Mouse (Mus musculus) hindbrain, embryonic 13.5 days (tissue): Measurements from ENCODE around the gene Rab4b. TPM values are rescaled to one million over a fixed set of nuclear protein-coding genes. Genes with fewer than 3 reads are reported as not detected.

Source experiments
- ATAC-seq: fragments of 200-750 bp; cut with Nextera tagmentation; 2 replicates; pipeline ENCODE4 v1.8.0; 2017; ENCODE audit warnings: moderate TSS enrichment; ENCODE audit not compliant: low FRiP score
- H3K27ac ChIP-seq: fragments of 300-500 bp; sonication (generic); 2 replicates; pipeline ENCODE4 v1.5.1; 2015; ENCODE audit warnings: inconsistent platforms, mild to moderate bottlenecking, moderate library complexity
- H3K27me3 ChIP-seq: fragments of 300-500 bp; sonication (generic); 2 replicates; pipeline ENCODE4 v1.6.1; 2015; ENCODE audit warnings: mild to moderate bottlenecking, inconsistent platforms
- H3K36me3 ChIP-seq: fragments of 300-500 bp; sonication (generic); 2 replicates; pipeline ENCODE4 v1.6.1; 2015; ENCODE audit warnings: mild to moderate bottlenecking, inconsistent platforms
- H3K4me1 ChIP-seq: fragments of 300-500 bp; sonication (generic); replicated peaks from 2 replicates; pipeline ENCODE4 v1.6.1; 2015; ENCODE audit warnings: inconsistent platforms
- H3K4me2 ChIP-seq: fragments of 300-500 bp; sonication (generic); 2 replicates; pipeline ENCODE4 v1.6.1; 2015; ENCODE audit warnings: inconsistent platforms, mild to moderate bottlenecking, moderate library complexity
- H3K4me3 ChIP-seq: fragments of 300-500 bp; sonication (generic); 2 replicates; pipeline ENCODE4 v1.5.1; 2015; ENCODE audit warnings: mild to moderate bottlenecking, inconsistent platforms
- H3K9ac ChIP-seq: fragments of 300-500 bp; sonication (generic); 2 replicates; pipeline ENCODE4 v1.6.1; 2015; ENCODE audit warnings: mild to moderate bottlenecking, inconsistent platforms
- H3K9me3 ChIP-seq: fragments of 300-500 bp; sonication (generic); 2 replicates; pipeline ENCODE4 v1.6.1; 2016; ENCODE audit warnings: inconsistent platforms
- WGBS: fragments of 180-500 bp; shearing (Covaris S2); methylation state at CpG from one replicate; pipeline ENCODE4 v1.1.7; 2015; 5-methylcytosine and 5-hydroxymethylcytosine counted together
- polyA plus RNA-seq: library from polyadenylated mRNA; unstranded; fragments of >200 nt; fragmentation: Nextera tagmentation; extraction: Ambion mirVana; gene quantifications from 2 replicates; pipeline ENCODE4 v1.2.1, GENCODE M21; 2015

Gene Rab4b
- polyA plus RNA-seq, 1 experiment from 2014 or later = 119 TPM

GRCm38 (mm10) chr7:27165007-27165655, 13.6 kb downstream of the Rab4b start:
- H3K36me3 ChIP-seq = peaks cover 45% of the 10 kb centered on the region
- H3K4me3 ChIP-seq = peak overlapping the region; percentile 74
- H3K4me1 ChIP-seq = peaks cover 67% of the 10 kb centered on the region
- ATAC-seq = peak; percentile 10
- no peaks in the 10 kb centered on the region for H3K9me3 ChIP-seq
- peak overlapping the region; percentile 90 for H3K9ac ChIP-seq
- no peaks in the 10 kb centered on the region for H3K27me3 ChIP-seq
- WGBS = 74% methylated on average over 23 of the region's 23 CpGs
- H3K4me2 ChIP-seq = peak overlapping the region; percentile 89
- peak overlapping the region; percentile 99 for H3K27ac ChIP-seq

- Histone ChIP-seq H3K9me3 (no peaks in the 10 kb centered on the region), H3K9ac (peak overlapping the region; percentile 90), H3K27me3 (no peaks in the 10 kb centered on the region), H3K27ac (no peak overlapping the region), H3K4me2 (peak overlapping the region; percentile 89), H3K4me1 (peaks cover 74% of the 10 kb centered on the region), H3K36me3 (peaks cover 49% of the 10 kb centered on the region), H3K4me3 (peak overlapping the region; percentile 74)
- ATAC-seq = no peak
- WGBS = 81% methylated on average over 33 of the region's 33 CpGs
These were observed 14.4 kb downstream of the Rab4b start for GRCm38 (mm10) chr7:27164112-27164947.

- Histone ChIP-seq H3K36me3 (peaks cover 56% of the 10 kb centered on the region), H3K4me2 (peak overlapping the region; percentile 89), H3K4me1 (peaks cover 74% of the 10 kb centered on the region), H3K9ac (peak overlapping the region; percentile 90), H3K27ac (0 out of 2 replicates have a peak overlapping the region, but pooled peaks have one; percentile 4), H3K9me3 (no peaks in the 10 kb centered on the region), H3K27me3 (no peaks in the 10 kb centered on the region), H3K4me3 (peak overlapping the region; percentile 74)
- no peak for ATAC-seq
- 77% methylated on average over 5 of the region's 5 CpGs for WGBS
These were observed 15.3 kb downstream of the Rab4b start for GRCm38 (mm10) chr7:27163450-27163805.

- H3K4me2 ChIP-seq = peak overlapping the region; percentile 89
- WGBS = 87% methylated on average over 5 of the region's 5 CpGs
- H3K36me3 ChIP-seq = peaks cover 61% of the 10 kb centered on the region
- peak overlapping the region; percentile 74 for H3K4me3 ChIP-seq
- peaks cover 74% of the 10 kb centered on the region for H3K4me1 ChIP-seq
- no peaks in the 10 kb centered on the region for H3K27me3 ChIP-seq
- no peak overlapping the region for H3K27ac ChIP-seq
- no peaks in the 10 kb centered on the region for H3K9me3 ChIP-seq
- peak overlapping the region; percentile 90 for H3K9ac ChIP-seq
- ATAC-seq = no peak
These were observed 15.8 kb downstream of the Rab4b start for GRCm38 (mm10) chr7:27162780-27163449.

- Histone ChIP-seq H3K9me3 (no peaks in the 10 kb centered on the region), H3K36me3 (peaks cover 70% of the 10 kb centered on the region), H3K9ac (peak overlapping the region; percentile 53), H3K27me3 (no peaks in the 10 kb centered on the region), H3K4me1 (peaks cover 63% of the 10 kb centered on the region), H3K4me2 (peak overlapping the region; percentile 89), H3K4me3 (no peak overlapping the region), H3K27ac (no peak overlapping the region)
- no peak for ATAC-seq
- WGBS = 83% methylated on average over 4 of the region's 4 CpGs
These were observed 17.0 kb downstream of the Rab4b start for GRCm38 (mm10) chr7:27161744-27162143.

- Histone ChIP-seq H3K4me2 (no peak overlapping the region), H3K4me1 (peaks cover 63% of the 10 kb centered on the region), H3K9me3 (no peaks in the 10 kb centered on the region), H3K27me3 (no peaks in the 10 kb centered on the region), H3K4me3 (no peak overlapping the region), H3K27ac (no peak overlapping the region), H3K9ac (peak overlapping the region; percentile 53; the same call in 1 of the 2 replicates), H3K36me3 (peaks cover 70% of the 10 kb centered on the region)
- whole genome bisulfite sequencing = 87% methylated on average over 3 of the region's 3 CpGs
- no peak for ATAC-seq
These were observed 17.8 kb downstream of the Rab4b start for GRCm38 (mm10) chr7:27160921-27161320.

GRCm38 (mm10) chr7:27159882-27160281, 18.8 kb downstream of the Rab4b start:
- no peak overlapping the region for H3K27ac ChIP-seq
- no peaks in the 10 kb centered on the region for H3K27me3 ChIP-seq
- H3K4me1 ChIP-seq = peaks cover 54% of the 10 kb centered on the region
- H3K4me3 ChIP-seq = no peak overlapping the region
- 0 out of 2 replicates have a peak overlapping the region, but pooled peaks have one; percentile 2 for H3K4me2 ChIP-seq
- H3K9me3 ChIP-seq = no peaks in the 10 kb centered on the region
- peaks cover 65% of the 10 kb centered on the region for H3K36me3 ChIP-seq
- peak; percentile 85 for ATAC-seq
- 20% methylated on average over 8 of the region's 8 CpGs for WGBS
- H3K9ac ChIP-seq = 0 out of 2 replicates have a peak overlapping the region, but pooled peaks have one; percentile 1

GRCm38 (mm10) chr7:27159256-27159655, 19.4 kb downstream of the Rab4b start:
- Histone ChIP-seq H3K9ac (no peak overlapping the region), H3K27ac (no peak overlapping the region), H3K9me3 (no peaks in the 10 kb centered on the region), H3K4me2 (no peak overlapping the region), H3K27me3 (no peaks in the 10 kb centered on the region), H3K36me3 (peaks cover 59% of the 10 kb centered on the region), H3K4me3 (no peak overlapping the region), H3K4me1 (peaks cover 48% of the 10 kb centered on the region)
- 93% methylated on average over 6 of the region's 6 CpGs for WGBS
- ATAC-seq = no peak

- Histone ChIP-seq H3K27ac (no peak overlapping the region), H3K36me3 (peaks cover 49% of the 10 kb centered on the region), H3K9me3 (no peaks in the 10 kb centered on the region), H3K4me2 (no peak overlapping the region), H3K4me3 (no peak overlapping the region), H3K4me1 (peaks cover 37% of the 10 kb centered on the region), H3K9ac (no peak overlapping the region), H3K27me3 (no peaks in the 10 kb centered on the region)
- WGBS = 96% methylated on average over 9 of the region's 9 CpGs
- ATAC-seq = no peak
These were observed 20.5 kb downstream of the Rab4b start for GRCm38 (mm10) chr7:27158171-27158570.

GRCm38 (mm10) chr7:27156005-27156404, 22.7 kb downstream of the Rab4b start:
- Histone ChIP-seq H3K9ac (no peak overlapping the region), H3K27ac (no peak overlapping the region), H3K4me1 (peaks cover 16% of the 10 kb centered on the region), H3K4me3 (no peak overlapping the region), H3K4me2 (no peak overlapping the region), H3K36me3 (peaks cover 31% of the 10 kb centered on the region), H3K9me3 (no peaks in the 10 kb centered on the region), H3K27me3 (no peaks in the 10 kb centered on the region)
- 84% methylated on average over 13 of the region's 13 CpGs for WGBS
- ATAC-seq = no peak

- no peak within 1 kb of the TSS for H3K27ac ChIP-seq
These were observed 25.4 kb downstream of the Rab4b start, which contains the start of gene Cyp2t4 for GRCm38 (mm10) chr7:27153205-27153764. Gene Cyp2t4 (plus strand): TSS chr7:27153714.

More at GRCm38 (mm10) chr7:27153205-27153764, 25.4 kb downstream of the Rab4b start, which contains the start of gene Cyp2t4:
- WGBS = 81% methylated on average over 10 of the region's 10 CpGs
- no peak for ATAC-seq
- H3K9ac ChIP-seq = no peak within 1 kb of the TSS
- H3K36me3 ChIP-seq = peaks cover 13% of the 10 kb centered on the region
- H3K4me3 ChIP-seq = no peak within 1 kb of the TSS
- H3K9me3 ChIP-seq = no peaks in the 10 kb centered on the region
- no peak within 1 kb of the TSS for H3K4me2 ChIP-seq
- H3K4me1 ChIP-seq = no peaks in the 10 kb centered on the region
- H3K27me3 ChIP-seq = no peaks in the 10 kb centered on the region
